Mouse (Mus musculus): ENCODE data around the gene Dchs1. TPM values are rescaled to one million over a fixed set of nuclear protein-coding genes. Genes with fewer than 3 reads are reported as not detected.
A peak's percentile ranks its signal among the peaks of the same experiment; 100 is the strongest.
"Not testable (repeated sequence)": the region's sequence is repeated elsewhere in the genome, so short reads cannot be mapped to it uniquely, and the experiment has no call there.

The Dchs1 gene
- polyA plus RNA-seq, 1 experiment from 2014 or later: 14.8 TPM

- H3K4me3 ChIP-seq: no peak overlapping the region
- no peak for DNase-seq (ENCODE audit: low spot score)
- peaks cover 72% of the 10 kb centered on the region for H3K36me3 ChIP-seq (replicated peaks)
- H3K27me3 ChIP-seq (replicated peaks; ENCODE audit: low read depth, poor library complexity, severe bottlenecking): no peaks in the 10 kb centered on the region
- WGBS: 80% methylated on average over 2 of the region's 2 CpGs
- peaks cover 14% of the 10 kb centered on the region for H3K4me1 ChIP-seq
- H3K9me3 ChIP-seq: no peaks in the 10 kb centered on the region
- no peak overlapping the region for H3K27ac ChIP-seq (replicated peaks)
Measured at GRCm38 (mm10) chr7:105752716-105753115, 34.7 kb downstream of the Dchs1 start.

- 22% methylated on average over 20 of the region's 20 CpGs for WGBS
- DNase-seq (ENCODE audit: low spot score): peak; percentile 89
- H3K4me1 ChIP-seq: peaks cover 14% of the 10 kb centered on the region
- no peaks in the 10 kb centered on the region for H3K27me3 ChIP-seq (replicated peaks; ENCODE audit: low read depth, poor library complexity, severe bottlenecking)
- peak within 1 kb of the TSS; percentile 75 for H3K4me3 ChIP-seq
- peak within 1 kb of the TSS; percentile 81 for H3K27ac ChIP-seq (replicated peaks)
- peaks cover 71% of the 10 kb centered on the region for H3K36me3 ChIP-seq (replicated peaks)
- no peaks in the 10 kb centered on the region for H3K9me3 ChIP-seq
Measured at GRCm38 (mm10) chr7:105751491-105752433, 35.7 kb downstream of the Dchs1 start, which contains the start of gene Tpp1. Gene Tpp1 (minus strand): TSS chr7:105752235.

- no peak for DNase-seq (ENCODE audit: low spot score)
- Histone ChIP-seq H3K36me3 (replicated peaks) (peaks cover 44% of the 10 kb centered on the region), H3K27me3 (replicated peaks; ENCODE audit: low read depth, poor library complexity, severe bottlenecking) (no peaks in the 10 kb centered on the region), H3K27ac (replicated peaks) (no peak overlapping the region), H3K9me3 (no peaks in the 10 kb centered on the region), H3K4me1 (peaks cover 31% of the 10 kb centered on the region), H3K4me3 (no peak overlapping the region)
- WGBS: 78% methylated on average over 2 of the region's 2 CpGs
Measured at GRCm38 (mm10) chr7:105747776-105748175, 39.7 kb downstream of the Dchs1 start.

- Histone ChIP-seq H3K4me3 (peak within 1 kb of the TSS; percentile 97), H3K4me1 (peaks cover 25% of the 10 kb centered on the region), H3K9me3 (no peaks in the 10 kb centered on the region), H3K27me3 (replicated peaks; ENCODE audit: low read depth, poor library complexity, severe bottlenecking) (no peaks in the 10 kb centered on the region), H3K36me3 (replicated peaks) (peaks cover 67% of the 10 kb centered on the region), H3K27ac (replicated peaks) (peak within 1 kb of the TSS; percentile 92)
- DNase-seq (ENCODE audit: low spot score): peak; percentile 94
- under 1% methylated on average over 67 of the region's 67 CpGs for WGBS
Measured at GRCm38 (mm10) chr7:105743926-105744590, 43.4 kb downstream of the Dchs1 start, which contains the start of gene Taf10. Gene Taf10 (minus strand): TSS chr7:105744361.

GRCm38 (mm10) chr7:105743246-105743925 lies 44.1 kb downstream of the Dchs1 start:
- WGBS: 37% methylated on average over 20 of the region's 20 CpGs
- peak overlapping the region; percentile 97 for H3K4me3 ChIP-seq
- H3K27me3 ChIP-seq (replicated peaks; ENCODE audit: low read depth, poor library complexity, severe bottlenecking); DNase-seq (ENCODE audit: low spot score); H3K9me3 ChIP-seq: not testable (repeated sequence)
- peak overlapping the region; percentile 92 for H3K27ac ChIP-seq (replicated peaks)
- H3K4me1 ChIP-seq: peaks cover 31% of the 10 kb centered on the region
- peaks cover 60% of the 10 kb centered on the region for H3K36me3 ChIP-seq (replicated peaks)

GRCm38 (mm10) chr7:105742539-105743215 lies 44.8 kb downstream of the Dchs1 start:
- H3K4me1 ChIP-seq: peaks cover 38% of the 10 kb centered on the region
- not testable (repeated sequence) for DNase-seq (ENCODE audit: low spot score); H3K9me3 ChIP-seq; H3K27ac ChIP-seq (replicated peaks); H3K27me3 ChIP-seq (replicated peaks; ENCODE audit: low read depth, poor library complexity, severe bottlenecking)
- peak overlapping the region; percentile 97; the same call in 1 of the 2 replicates for H3K4me3 ChIP-seq
- peaks cover 53% of the 10 kb centered on the region for H3K36me3 ChIP-seq (replicated peaks)
- WGBS: 87% methylated on average over 7 of the region's 7 CpGs

GRCm38 (mm10) chr7:105741978-105742377 lies 45.5 kb downstream of the Dchs1 start:
- WGBS: 93% methylated on average over 9 of the region's 9 CpGs

GRCm38 (mm10) chr7:105740851-105741250 lies 46.6 kb downstream of the Dchs1 start:
- peaks cover 46% of the 10 kb centered on the region for H3K4me1 ChIP-seq
- 89% methylated on average over 6 of the region's 6 CpGs for WGBS
- no peak for DNase-seq (ENCODE audit: low spot score)

More at GRCm38 (mm10) chr7:105741978-105742377, 45.5 kb downstream of the Dchs1 start:
- Histone ChIP-seq H3K9me3 (no peaks in the 10 kb centered on the region), H3K36me3 (replicated peaks) (peaks cover 47% of the 10 kb centered on the region), H3K4me1 (peaks cover 45% of the 10 kb centered on the region), H3K27ac (replicated peaks) (no peak overlapping the region), H3K4me3 (no peak overlapping the region), H3K27me3 (replicated peaks; ENCODE audit: low read depth, poor library complexity, severe bottlenecking) (no peaks in the 10 kb centered on the region)
- no peak for DNase-seq (ENCODE audit: low spot score)

GRCm38 (mm10) chr7:105740089-105740795 lies 47.2 kb downstream of the Dchs1 start:
- Histone ChIP-seq H3K4me3 (no peak overlapping the region), H3K9me3 (no peaks in the 10 kb centered on the region), H3K36me3 (replicated peaks) (peaks cover 38% of the 10 kb centered on the region), H3K27ac (replicated peaks) (no peak overlapping the region), H3K4me1 (peaks cover 51% of the 10 kb centered on the region), H3K27me3 (replicated peaks; ENCODE audit: low read depth, poor library complexity, severe bottlenecking) (no peaks in the 10 kb centered on the region)
- DNase-seq (ENCODE audit: low spot score): no peak
- WGBS: 91% methylated on average over 13 of the region's 13 CpGs

More at GRCm38 (mm10) chr7:105740851-105741250, 46.6 kb downstream of the Dchs1 start:
- Histone ChIP-seq H3K36me3 (replicated peaks) (peaks cover 38% of the 10 kb centered on the region), H3K27me3 (replicated peaks; ENCODE audit: low read depth, poor library complexity, severe bottlenecking) (no peaks in the 10 kb centered on the region), H3K9me3 (no peaks in the 10 kb centered on the region), H3K27ac (replicated peaks) (no peak overlapping the region), H3K4me3 (no peak overlapping the region)

- peak overlapping the region; percentile 38; the same call in 1 of the 2 replicates for H3K4me3 ChIP-seq
- H3K4me1 ChIP-seq: peaks cover 50% of the 10 kb centered on the region
- no peaks in the 10 kb centered on the region for H3K27me3 ChIP-seq (replicated peaks; ENCODE audit: low read depth, poor library complexity, severe bottlenecking)
- H3K36me3 ChIP-seq (replicated peaks): peaks cover 48% of the 10 kb centered on the region
- 17% methylated on average over 3 of the region's 3 CpGs for WGBS
- peak overlapping the region; percentile 83 for H3K27ac ChIP-seq (replicated peaks)
- no peaks in the 10 kb centered on the region for H3K9me3 ChIP-seq
- DNase-seq (ENCODE audit: low spot score): peak; percentile 81
Measured at GRCm38 (mm10) chr7:105738948-105739347, 48.5 kb downstream of the Dchs1 start.

- no peak for DNase-seq (ENCODE audit: low spot score)
- H3K36me3 ChIP-seq (replicated peaks): peaks cover 55% of the 10 kb centered on the region
- H3K27me3 ChIP-seq (replicated peaks; ENCODE audit: low read depth, poor library complexity, severe bottlenecking): no peaks in the 10 kb centered on the region
- no peaks in the 10 kb centered on the region for H3K9me3 ChIP-seq
- WGBS: 83% methylated on average over 2 of the region's 2 CpGs
- H3K27ac ChIP-seq (replicated peaks): peak overlapping the region; percentile 83; the same call in 1 of the 2 replicates
- H3K4me3 ChIP-seq: peak overlapping the region; percentile 78; the same call in 1 of the 2 replicates
- peaks cover 45% of the 10 kb centered on the region for H3K4me1 ChIP-seq
Measured at GRCm38 (mm10) chr7:105738286-105738685, 49.2 kb downstream of the Dchs1 start.
